Mouse (Mus musculus) ovary, postnatal 14 days (tissue): ENCODE data around the gene Gja5.

Source experiments
- DNase-seq: peaks from one replicate; pipeline ENCODE4 v3.0.0; 2022; ENCODE audit warnings: low spot score

The Gja5 gene

DNA sequence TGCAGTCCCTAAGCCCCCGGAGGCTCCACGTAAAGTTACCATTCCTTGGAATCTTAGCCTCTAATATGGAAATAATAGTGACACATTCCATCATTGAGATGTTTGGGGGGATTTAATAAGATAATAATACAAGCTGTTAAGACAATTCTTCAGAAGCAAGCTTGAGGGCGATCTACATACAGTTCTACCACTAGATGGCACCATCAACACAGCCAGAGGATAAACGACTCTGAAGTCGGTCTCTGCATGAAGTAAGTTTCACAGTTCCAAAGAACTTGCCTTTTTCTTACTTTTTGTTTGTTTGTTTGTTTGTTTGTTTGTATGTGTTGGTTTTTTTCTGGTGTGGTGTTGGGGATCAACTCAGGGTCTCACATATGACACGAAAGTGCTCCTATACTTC, 31.7 kb downstream of the Gja5 start:
- DNase-seq = no peak

DNA sequence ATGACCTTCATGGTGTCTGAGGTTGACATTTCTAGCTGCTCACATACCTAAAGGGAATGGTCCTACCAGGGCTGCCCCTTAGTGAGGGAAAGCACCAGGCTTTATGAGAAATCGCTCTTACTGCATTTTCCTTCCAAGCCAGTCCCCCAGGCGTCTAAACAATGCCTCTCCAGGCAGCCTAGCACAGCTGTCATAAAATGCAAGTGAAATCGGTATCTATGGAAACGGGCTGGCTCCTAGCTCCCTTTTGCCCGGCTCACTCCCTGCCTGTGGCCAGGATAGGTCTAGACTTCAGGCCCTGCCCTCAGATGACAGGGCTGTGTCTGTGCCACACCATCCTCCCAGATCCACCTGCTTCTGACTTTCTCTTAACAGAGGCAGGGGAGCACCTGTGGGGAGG, 33.1 kb downstream of the Gja5 start:
- DNase-seq = no peak

DNA sequence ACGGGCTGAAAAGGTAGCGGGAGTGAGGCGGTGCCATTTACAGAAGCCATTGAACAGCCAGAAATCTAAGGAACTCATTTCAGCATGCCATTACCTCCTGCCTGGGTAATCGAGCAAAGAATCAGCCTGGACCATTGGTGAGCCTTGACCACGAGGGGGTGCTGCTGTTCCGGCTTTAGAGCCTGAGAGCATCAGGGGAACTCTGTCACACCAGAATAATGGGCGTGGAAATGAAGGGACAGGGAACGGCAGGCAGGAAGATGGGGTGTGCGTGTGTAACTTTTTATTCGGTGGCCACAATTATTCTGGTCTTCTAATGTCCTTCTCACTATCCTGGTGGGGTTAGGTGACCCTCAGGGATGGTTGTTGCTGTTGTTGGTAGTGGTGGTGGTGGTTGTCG, 34.2 kb downstream of the Gja5 start:
- DNase-seq = peak; percentile 86

DNA sequence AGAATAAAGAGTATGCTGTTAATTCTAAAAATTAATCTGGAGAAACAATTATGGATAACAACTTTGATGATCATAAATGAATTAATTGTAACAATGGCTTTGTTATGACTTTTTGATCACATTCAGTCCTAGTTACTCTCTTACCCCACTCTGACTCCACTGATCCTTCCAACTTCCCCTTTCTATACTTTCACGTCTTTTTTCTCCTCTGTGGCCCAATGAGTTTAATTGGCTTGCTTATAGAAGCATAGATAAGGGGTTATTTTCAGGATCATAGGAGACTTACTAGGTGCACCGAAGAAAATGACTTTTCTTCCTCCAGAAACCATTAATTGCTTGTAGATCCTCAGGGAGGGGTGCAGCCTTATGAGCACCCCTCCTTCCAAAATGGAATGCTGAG, 38.2 kb downstream of the Gja5 start:
- no peak for DNase-seq

DNA sequence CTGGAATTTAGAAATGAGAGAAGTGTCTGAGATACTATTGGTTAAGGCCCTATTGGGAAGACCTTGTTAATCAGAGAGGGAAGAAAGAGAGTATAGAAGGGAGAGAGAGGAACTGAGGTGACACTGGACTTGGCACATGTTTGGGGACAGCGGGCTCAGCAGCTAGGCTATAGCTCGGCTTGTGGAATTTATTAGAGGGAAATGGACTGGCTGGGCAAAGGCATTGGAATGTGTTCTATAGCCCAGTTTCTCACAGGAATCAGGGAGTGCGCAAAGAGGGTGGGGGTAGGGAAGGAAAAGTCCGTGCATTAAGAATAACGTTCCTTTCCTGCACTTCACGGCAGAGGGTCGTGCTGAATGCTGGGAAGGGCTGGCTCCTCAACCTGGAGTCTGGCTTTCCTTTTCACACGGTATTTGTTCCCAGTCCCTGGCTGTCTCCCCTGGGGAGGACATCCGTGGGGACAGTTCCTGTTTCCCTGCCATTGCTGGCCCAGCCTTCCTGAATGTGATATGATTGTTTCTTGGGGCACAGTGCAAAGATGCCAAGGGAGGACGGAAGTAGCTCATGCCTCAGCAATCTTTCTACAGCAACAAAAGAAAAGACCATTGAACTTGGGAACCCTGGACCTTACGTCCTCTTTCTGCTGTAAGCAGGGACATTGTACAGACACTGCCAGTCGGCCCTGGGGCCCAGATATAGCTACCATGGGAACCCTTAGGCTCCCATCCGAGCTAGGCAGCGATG, 49.2 kb downstream of the Gja5 start:
- no peak for DNase-seq

DNA sequence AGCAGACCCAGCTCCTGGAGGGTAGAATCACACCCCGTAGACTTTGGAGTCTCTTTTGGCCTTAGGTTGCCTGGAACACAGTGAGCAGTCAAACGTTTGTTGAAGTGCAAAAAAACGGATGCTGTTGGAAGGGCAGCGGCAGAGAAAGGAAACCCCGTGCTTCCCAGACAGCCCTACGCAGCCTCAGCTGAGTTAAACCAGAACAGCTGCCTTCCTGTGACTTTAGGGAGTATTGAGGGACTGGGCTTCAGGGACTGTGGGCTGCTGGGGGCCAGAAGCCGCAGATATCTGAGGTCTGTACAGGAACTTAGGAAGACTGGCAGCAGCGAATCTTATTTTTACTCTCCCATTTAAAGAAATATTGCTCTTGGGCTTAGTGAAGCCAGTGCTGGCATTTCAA, 56.1 kb downstream of the Gja5 start:
- no peak for DNase-seq

DNA sequence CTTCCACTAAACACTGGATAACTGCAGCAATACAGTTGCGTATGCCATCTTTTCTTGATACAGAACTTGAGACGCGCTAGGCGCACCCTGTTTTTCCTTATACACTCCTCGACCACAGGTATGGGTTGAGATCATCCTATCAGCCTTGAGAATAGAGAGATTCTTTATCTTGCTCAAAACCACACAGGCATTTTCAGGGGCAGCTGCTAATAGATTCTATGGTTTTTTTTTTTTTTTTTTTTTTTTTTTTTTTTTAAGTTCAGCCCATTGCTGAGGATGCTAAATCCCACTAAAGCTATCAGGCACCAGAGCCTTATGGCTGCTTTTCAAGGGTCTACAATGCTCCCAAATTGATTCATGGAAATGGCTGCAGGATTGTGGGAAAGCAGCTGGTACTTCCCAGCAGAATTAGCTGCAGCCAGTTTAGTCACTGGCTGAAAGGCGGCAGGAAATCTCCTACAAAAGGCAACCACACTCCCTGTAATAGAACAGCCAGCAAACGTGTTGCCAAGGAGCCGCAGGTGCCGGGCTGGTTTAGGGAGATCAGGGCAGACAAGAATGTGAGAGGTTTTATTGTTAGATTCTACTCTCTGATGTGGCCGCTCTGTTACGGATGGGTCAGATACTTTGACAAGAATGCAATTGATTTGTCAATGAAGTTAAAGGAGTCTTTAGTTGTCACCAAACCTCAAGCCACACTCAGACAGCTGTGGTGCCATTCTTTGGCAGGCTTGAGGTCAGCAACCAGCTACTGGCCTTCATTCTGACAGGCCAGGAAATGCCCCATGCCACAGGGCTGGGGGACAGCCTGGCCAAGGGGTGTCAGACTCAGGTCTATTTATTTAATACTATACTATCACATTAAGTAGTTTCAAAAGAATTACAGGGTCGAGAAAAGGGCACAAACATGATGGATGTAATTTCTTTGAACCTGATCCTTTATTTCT, 58.9 kb downstream of the Gja5 start:
- no peak for DNase-seq

DNA sequence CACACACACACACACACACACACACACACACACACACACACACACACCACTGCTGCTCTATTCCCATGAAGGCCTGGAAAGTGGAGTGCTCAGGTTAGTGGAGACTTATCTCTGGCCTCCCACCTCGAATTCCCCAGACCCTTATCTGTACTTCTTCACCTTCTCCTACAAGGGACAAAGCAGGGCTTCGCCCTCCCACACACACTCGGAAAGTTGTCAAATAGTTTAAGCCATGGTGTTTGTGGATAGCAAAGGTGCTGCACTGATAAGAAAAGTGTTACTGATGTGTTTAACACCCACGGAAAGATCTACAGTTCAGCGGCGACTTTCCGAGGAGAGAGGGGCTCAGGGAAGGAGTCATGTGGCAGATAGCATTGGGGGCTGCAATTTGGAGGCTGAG, 66.5 kb downstream of the Gja5 start:
- DNase-seq = no peak

DNA sequence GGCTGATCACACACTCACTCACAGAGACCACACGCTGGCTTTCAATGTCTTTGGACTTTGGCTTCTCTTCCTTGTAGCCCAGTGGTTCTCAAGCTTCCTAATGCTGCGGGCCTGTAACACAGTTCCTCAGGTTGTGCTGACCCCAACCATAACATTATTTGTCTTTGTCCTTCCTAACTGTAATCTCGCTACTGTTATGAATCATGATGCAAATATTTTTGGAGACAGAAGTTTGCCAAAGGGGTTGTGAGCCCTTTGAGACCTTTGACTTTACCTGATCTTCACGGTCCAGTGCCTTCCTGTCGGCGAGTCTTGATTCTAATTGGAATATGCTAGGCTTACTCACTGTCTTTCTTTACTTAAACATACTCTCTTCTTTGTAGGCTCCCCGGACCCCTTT, 70.0 kb downstream of the Gja5 start:
- DNase-seq = no peak

DNA sequence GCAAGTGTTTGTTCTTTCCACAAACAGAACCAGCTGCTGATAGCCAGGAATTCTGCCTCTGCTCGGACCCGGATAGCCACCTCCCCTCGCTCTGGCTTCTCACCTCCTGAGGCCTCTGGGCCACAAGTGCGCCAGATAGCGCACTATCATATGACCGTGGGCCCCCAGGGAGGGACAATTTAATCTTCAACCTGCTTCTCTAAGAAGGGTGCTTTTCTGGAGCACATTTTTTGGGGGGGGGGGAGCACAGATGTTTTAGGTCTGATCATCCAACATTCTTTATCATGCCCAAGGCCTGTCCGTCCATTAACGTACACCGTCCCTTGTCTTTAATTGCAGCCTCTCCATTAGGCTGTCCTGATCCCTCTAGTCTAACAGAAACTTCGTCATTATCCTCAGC, 71.1 kb downstream of the Gja5 start:
- DNase-seq = no peak

DNA sequence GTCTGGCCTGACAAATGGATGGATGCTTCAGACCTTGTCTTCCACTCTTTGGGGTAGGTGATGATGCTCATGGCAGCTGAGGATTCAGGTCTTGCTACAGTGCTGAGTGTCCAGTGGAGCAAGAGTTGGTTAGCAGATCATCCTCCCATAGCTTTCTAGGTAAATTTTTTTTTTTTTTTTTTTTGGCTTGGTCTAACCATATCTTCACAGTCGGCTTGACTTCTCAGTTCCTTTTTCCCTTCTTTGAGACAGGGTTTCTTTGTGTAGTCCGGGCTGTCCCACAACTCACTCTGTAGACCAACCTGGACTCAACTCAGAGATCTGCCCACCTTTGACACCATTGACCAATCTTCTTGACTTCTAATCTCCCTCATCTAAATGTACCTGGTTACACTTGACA, 73.0 kb downstream of the Gja5 start:
- no peak for DNase-seq

DNA sequence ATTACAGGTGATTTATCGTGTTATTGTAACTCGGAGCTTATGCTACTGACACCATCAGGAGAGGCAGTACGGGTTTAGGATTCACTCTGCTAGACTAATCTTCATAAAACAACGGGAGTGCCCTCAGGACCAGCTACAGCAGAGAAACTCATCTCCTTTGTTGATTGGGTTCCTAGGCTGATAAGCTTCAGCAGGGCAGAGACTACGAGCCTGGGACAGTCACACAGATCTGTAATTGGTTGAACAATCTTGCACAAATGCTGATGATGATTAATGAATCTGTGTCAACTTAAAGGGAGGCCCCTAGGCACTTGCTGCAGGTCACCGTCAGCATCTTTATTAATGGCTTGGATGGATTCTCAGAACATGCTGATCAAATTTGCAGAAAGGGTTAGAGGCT, 74.0 kb downstream of the Gja5 start:
- DNase-seq = no peak

DNA sequence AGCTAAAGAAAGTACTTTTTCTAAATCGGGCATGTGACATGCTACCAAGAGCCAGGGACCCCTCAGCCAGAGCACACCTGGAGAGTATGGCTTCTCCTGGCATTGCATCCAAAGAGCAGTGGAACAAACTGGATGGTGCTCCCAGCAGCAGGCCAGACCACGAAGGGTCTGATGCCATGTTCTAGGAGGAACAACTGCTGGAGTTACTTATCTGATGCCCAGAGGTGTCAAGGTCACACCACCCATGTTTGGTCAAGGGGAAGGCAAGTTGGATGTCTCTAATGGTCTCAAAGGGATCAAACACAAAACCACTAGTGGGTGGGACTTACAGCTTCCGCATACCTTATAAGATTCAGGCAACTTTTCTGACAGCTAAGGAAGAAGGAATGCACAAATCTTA, 74.5 kb downstream of the Gja5 start:
- no peak for DNase-seq

DNA sequence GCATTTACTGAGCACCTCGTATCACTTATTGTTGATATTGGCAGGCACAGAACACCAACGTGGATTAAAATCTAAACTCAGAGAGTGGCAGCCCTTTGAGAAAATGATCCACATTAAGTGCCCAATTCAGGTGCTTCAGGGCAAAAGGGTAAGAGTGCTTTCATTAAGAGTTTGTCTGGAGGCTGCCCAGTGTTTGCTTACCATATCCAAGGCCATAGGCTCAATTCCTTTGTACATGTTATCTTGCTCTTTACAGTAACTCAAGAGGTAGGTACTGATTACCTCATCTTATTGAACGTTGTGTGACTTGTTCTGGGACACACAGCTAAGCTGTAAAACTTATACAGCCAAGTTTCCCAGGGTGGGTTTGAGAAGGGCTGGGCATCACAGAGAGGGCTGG, 77.3 kb downstream of the Gja5 start:
- DNase-seq = no peak

DNA sequence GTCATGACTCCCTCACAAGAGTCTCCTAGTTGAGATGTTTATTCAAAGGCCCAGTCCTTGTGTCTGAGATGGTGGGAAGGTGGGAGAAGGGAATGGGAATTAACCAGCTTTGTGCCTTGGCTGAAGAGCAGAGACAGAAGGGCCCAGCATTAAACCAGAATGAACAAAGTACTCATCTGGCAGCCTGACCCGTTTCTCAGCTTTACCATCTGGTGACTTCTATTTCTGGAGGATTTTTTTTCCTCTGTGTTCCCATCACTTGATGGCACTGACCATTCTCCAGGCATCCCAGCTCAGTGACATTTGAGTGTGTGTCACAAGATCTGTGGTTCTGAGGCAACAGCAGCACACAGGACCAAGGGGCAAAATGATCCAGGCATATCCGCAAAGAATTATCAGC, 78.2 kb downstream of the Gja5 start:
- DNase-seq = no peak

DNA sequence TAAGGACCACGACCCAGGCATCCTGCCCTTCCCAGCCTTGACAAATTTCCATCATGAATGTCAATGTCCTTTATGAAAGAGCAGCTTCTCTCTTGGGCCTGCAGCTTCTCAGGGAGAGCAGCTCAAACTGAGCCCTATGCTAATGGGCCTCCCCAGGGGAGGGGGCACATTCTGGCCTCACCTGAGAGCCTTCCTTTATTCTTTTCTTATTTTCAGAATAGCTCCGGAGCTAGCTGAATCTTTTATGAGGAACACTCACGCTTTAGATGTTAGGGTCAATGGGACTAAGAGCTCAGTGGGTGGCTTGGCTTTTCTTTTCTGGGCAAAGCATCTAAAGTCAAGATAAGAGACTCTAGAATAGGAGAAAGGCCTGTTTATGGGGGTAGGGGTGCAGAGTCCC, 88.0 kb downstream of the Gja5 start:
- DNase-seq = no peak

DNA sequence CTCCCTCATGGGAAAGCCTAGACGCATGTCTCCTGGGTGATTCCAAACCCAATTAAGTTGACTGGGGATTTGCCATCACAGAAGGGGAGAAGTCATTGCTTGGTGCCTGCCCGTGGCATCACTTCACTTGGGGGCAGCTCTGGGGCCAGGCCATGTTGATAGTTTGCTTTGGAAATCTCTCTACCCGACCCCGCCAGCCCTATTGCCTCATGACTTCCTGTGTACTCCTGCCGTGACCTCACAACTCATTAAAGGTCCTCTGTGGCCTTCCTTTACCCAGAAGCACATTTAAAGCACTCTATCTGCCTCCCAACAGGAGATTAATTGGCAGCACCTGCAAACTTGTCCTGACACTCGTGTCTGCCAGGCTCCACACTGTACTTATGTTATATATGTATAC, 93.3 kb downstream of the Gja5 start:
- DNase-seq = no peak

DNA sequence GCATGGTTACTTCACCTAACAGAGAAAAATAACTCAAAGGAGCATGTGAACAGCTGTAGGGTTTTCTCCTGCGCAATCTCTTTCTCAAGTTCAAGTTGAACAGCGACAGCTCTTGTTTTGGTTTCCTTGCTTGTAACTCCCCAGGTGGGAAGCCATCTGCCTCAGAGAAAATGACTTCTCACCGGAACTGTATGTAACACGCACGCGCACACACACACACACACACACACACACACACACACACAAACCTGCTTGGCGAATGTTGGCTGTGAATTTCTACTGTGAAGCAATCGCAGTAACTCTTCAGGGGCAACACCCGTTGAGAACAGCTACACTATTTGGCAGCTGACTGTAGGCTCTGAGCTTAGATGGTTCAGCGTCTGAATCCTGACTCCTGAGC, 98.6 kb downstream of the Gja5 start:
- DNase-seq = no peak

DNA sequence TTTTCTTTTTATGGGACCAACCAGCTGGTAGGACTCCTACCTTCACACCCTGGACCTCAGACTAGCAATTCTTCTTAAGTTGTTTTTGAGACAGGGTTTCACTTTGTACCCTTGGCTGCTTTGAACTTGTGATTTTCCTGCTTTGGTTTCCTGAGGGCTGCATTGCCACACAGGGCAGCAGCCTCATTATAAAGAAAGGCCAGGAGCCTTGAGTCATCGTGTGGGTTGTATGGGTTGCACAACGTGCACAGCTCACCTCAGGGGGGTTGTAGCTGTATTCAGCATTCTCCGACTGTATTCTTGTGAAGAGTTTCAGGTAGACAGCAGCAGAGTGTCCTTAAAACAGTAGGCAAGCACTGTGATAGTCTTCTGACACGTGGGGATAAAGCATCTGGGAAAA, 100.0 kb downstream of the Gja5 start:
- no peak for DNase-seq

DNA sequence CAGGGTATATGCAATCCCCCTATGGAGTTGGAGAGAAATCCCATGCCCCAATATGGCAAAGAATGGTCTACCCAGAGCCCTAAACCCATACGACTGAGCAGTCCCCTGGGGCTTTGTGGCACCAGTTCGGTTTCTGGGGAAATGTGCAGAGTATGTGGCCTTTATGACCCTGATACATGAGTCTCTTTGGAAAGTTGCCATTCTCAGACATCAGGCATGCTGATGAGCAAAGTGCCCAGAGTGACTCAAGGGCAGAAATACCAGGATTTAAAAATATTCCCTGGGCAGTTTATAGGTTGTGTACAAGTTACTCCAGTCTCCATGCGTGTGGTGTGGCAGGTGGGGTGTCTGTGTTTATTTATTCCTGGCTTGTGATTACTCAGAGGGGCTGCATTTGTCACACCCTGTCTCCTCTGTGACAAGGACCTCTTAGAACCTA, 102.5 kb downstream of the Gja5 start:
- DNase-seq = no peak

DNA sequence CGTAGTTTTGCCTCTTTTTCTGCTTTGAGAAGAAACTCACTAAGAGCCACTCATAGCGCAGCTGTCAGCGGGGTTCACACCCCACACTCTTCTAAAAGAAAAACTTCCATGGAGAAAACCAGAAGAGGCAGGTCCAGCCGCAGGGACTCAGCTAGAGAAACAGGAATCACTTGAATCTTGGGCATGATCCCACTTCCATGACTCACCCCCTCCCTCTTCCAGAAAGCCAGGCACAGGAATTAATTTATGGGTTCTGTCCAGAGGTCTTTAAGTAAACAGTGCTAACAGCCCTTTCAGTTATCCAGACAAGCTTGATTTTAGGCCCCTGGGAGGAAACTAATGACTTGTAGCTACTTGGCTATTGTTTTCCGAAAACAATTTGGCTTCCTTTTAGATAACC, 120.7 kb downstream of the Gja5 start:
- DNase-seq = peak; percentile 11

DNA sequence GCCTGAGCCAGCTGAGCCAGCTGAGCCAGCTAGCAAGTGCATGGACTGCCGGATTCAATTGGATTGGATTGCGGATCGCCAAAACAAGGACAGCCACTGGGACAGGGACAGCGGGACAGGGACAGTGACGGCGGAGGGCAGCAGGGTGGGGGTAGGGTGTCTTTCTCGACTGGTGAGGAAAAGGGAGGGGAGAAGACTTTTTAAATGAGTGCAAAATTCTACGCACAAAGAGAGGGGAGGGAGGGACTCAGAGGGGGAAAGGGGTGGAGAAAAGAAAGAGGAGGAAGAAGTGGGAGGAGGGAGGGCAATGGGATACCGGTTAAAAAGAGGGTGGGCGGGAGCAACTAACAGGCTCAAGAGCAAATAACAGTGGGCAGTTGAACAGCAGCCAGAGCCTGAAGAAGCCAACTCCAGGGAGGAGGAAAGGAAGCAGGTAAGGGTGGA, 127.6 kb downstream of the Gja5 start:
- no peak for DNase-seq

DNA sequence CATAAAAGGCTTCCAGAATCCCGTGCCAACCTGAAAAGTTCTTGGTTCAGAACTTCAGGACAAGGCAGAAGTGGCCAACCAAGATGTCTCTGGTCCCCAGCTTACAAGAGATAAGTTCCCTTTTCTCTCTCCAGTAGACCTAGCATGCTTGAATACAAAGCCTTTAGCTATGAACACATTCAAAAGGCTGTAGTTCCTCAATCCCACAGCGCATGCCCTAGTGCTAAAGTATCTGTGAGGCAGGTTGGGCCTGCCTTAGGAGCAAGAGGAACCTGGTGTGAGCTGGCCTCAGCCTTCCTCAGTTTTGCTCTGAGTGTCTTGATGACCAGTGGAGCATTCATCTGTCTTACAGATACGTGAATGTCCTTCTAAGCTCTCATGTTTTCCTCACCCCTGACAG, 131.1 kb downstream of the Gja5 start:
- no peak for DNase-seq
